Mouse (Mus musculus): Measurements from ENCODE around the gene Ndufa4. TPM values are rescaled to one million over a fixed set of nuclear protein-coding genes. Genes with fewer than 3 reads are reported as not detected.
"Not testable (repeated sequence)": the region's sequence is repeated elsewhere in the genome, so short reads cannot be mapped to it uniquely, and the experiment has no call there.

Gene Ndufa4
- polyA plus RNA-seq, 1 experiment, result 21.3 TPM

- H3K4me3 ChIP-seq (replicated peaks), result no peak overlapping the region
- H3K4me1 ChIP-seq, result peaks cover 22% of the 10 kb centered on the region
- no peaks in the 10 kb centered on the region for H3K27me3 ChIP-seq (replicated peaks)
- peaks cover 78% of the 10 kb centered on the region for H3K36me3 ChIP-seq (replicated peaks; ENCODE audit: low read length)
- no peak for TF ChIP-seq GATA1 (IDR thresholded peaks at IDR 0.05; ENCODE audit: borderline replicate concordance, low read length)
- TF ChIP-seq FLI1 (IDR thresholded peaks at IDR 0.05; ENCODE audit: low read length), result no peak
- H3K9me3 ChIP-seq, result no peaks in the 10 kb centered on the region
Observed at GRCm38 (mm10) chr6:11900809-11901310, 6.4 kb downstream of the Ndufa4 start.

GRCm38 (mm10) chr6:11875364-11875763, 31.9 kb downstream of the Ndufa4 start:
- H3K27me3 ChIP-seq (replicated peaks); H3K4me3 ChIP-seq (replicated peaks); H3K36me3 ChIP-seq (replicated peaks; ENCODE audit: low read length); H3K4me1 ChIP-seq; H3K9me3 ChIP-seq: not testable (repeated sequence)

Other genes starting within 250 kb of the Ndufa4 start
- gene Phf14, start 312 bp upstream of the Ndufa4 start, polyA plus RNA-seq (2012; ENCODE audit: insufficient read depth, low replicate concordance), result 6.2 and 7.9 TPM in 2 replicates